Mouse (Mus musculus): ENCODE results near the gene Trmt10c.
"Not testable (repeated sequence)": the region's sequence is repeated elsewhere in the genome, so short reads cannot be mapped to it uniquely, and the experiment has no call there.

The Trmt10c gene

DNA sequence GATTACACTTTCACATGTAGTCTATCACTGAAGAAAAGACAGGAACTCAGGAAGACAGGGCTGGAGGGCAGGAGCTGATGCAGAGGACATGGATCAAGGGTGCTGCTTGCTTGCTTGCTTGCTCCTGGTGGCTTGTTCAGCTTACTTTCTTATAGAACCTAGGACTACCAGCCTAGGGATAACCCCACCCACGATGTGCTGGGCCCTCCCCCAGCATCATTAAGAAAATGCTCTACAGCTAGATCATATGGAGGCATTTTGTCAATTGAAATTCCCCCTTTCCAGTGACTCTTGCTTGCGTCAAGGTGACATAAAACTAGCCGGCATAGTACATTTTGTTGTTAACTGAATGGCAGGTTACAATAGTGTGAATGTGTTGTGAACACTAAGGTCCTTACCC, 18.3 kb upstream of the Trmt10c start:
- in situ Hi-C loops (cut with MboI, MseI): no loop called here

GRCm38 (mm10) chr16:56048038-56048437, 10.4 kb upstream of the Trmt10c start, which contains the start of gene Senp7:
Senp7 (plus strand) TSS chr16:56048338.
- in situ Hi-C loops (cut with MboI, MseI): not testable (repeated sequence)

DNA sequence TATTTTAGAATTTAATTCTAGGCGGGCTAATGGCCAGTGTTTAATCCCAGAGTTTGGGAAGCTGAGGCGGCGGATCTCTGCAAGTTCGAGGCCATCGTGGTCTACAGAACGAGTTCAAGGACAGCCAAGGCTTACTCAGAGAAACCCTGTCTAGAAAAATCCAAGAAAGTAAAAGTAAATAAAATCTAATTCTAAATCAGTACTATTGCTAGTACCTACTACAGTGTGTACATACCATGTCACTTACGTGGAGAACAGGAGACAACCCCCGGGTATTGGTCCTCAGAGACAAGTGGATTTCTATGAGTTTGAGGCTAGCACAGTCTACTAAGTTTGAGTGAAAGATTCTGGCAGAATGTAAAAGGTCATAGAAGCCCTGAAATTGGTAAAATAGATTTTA, 471 bp upstream of the Trmt10c start:
- in situ Hi-C loops (cut with MboI, MseI): loop anchor here (10.0 kb wide), 1 partner anchor 133 kb away; no protein-coding TSS in a partner anchor

DNA sequence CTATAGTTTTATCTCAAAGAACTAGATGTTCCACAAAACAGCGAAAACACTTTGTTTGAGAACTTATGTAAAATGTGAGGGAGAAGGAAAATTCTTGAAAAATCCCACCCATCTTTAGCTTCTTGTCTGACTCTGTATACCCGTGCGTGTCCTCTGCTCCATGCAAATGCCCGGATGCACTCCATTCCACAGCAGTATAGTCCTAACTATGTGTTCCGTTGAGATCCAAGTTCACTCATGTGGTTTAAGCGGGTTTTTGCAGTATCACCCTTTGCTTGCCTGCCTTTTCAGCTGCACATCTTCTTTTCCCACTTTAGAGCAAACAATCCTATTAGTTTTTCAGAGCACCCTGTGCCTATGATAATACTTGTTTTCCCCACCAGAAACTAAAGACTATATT, 1.1 kb downstream of the Trmt10c start:
- in situ Hi-C loops (cut with MboI, MseI): loop anchor here (10.0 kb wide), 1 partner anchor 132 kb away; no protein-coding TSS in a partner anchor

DNA sequence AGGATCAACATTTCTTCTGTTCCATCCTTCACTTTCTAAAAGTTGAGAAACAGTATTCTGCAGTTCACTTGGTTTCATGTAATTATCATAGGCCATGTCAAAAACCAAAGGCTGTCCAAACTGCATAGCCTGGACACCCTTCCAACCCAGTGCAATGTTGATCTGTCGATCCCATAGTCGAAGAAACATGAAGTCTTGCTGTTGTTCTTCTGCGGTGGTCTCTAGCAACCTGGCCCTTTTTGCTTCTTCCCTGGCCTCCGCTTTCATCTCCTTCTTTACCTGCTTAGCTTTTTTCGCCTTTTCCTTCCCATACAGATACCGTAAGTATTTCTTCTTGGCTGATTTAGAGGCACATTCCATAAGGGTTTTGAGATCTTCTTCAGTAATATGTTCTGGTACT, 3.1 kb downstream of the Trmt10c start:
- in situ Hi-C loops (cut with MboI, MseI): loop anchor here (5.0 to 10.0 kb wide), 2 partner anchors 52 to 130 kb away; no protein-coding TSS in a partner anchor

- in situ Hi-C loops (cut with MboI, MseI): loop anchor here (5.0 to 10.0 kb wide), 2 partner anchors 47 to 125 kb away; no protein-coding TSS in a partner anchor
Observed at GRCm38 (mm10) chr16:56029661-56030082, 7.9 kb downstream of the Trmt10c start, which contains the start of gene Pcnp. Pcnp (minus strand) TSS chr16:56029739.

DNA sequence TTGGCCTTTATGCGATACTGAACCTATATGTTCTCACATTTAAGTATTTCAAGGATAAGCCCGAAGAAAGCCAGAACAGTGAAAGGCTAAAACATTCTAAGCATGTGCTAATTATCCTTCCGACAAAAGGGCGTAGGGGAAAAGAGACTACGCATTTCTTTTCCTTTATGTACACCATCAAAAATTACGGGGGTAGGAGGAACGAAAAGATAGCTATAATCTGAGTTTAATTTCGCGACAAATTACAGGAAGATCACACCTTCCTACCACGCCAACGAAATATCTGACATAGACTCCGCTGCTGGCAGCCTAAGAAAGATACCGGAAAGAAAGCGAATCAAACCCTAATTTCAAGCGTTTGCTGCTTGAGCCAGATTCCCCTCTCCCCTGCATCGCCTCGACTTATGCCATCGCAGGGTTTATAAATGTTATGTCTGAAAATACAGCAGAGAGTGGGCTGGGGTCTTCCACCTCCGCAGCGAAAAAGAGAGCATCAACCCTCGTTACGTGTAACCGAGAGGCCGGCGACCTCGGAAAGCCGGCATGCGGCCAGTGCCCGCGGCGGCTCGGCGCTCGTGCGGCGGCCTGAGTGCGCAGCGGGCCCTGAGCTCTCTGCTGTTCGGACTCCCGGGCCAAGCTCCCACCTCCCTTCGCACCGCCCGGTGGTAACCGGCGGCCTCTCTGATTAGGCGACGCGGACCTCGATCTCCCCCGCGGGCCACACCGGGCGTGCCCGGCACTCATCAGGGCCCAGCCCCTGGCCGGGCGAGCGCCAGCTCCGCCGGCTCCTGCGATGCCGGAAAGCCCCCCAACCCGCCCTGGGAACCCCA, 8.7 kb downstream of the Trmt10c start:
- in situ Hi-C loops (cut with MboI, MseI): no loop called here

DNA sequence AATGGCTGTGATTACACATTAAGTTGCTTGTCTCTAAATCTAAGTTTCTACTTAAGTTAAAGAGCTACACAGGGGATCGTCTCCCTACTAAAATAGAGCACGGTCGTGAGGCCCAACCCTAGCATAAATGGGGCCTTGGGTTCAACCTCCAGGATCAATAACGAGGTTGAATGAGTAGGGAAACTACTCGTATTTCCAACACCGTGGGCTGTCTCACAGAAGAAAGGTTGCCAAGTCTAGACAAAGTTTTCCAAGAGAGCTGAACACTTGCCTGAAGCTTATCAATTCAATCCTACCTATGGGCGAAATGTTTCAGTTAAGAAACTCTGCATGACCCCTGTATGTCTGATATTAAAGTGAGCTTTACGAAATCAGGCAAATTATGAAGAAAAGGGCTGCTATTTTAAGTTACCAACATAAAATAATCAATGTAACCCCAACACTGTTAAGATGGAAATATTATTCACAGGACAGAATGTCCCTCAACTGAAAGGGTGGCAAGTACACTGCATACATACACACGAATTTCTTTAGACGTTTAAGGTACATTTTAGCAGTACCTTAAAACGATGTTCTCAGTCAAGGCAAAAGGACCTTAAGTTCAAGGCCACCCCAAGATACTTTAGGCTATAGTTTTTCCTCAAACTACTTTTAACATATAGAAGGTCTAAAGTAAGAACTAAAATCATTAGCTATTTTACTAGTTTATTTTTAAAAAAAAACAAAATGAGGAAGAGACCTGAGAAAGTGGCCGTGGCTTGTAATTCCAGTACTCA, 9.6 kb downstream of the Trmt10c start:
- in situ Hi-C loops (cut with MboI, MseI): no loop called here

DNA sequence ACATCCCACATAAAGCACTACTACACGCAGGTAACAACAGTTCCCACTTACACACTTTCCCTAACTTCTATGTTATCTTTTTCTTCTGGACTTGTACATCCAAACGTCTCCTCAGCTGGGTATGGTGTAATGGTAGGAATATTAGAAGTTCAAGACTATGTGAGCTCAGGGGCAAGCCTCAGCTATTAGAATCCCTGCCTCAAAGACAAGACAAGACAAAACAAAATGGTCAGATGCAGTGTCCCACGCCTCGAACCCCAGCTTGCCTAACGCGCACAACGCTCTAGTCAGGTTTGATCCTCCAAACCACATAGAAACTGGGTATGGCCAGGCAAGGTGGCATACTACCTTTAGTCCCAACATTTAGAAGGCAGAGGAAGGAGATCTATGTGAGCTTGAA, 18.0 kb downstream of the Trmt10c start:
- in situ Hi-C loops (cut with MboI, MseI): no loop called here

GRCm38 (mm10) chr16:56014076-56014475, 23.5 kb downstream of the Trmt10c start:
- in situ Hi-C loops (cut with MboI, MseI): no loop called here

GRCm38 (mm10) chr16:56012789-56013743, 24.6 kb downstream of the Trmt10c start:
- in situ Hi-C loops (cut with MboI, MseI): no loop called here

- in situ Hi-C loops (cut with MboI, MseI): no loop called here
Observed at GRCm38 (mm10) chr16:56008862-56009261, 28.8 kb downstream of the Trmt10c start.

- in situ Hi-C loops (cut with MboI, MseI): no loop called here
Observed at GRCm38 (mm10) chr16:56006798-56007197, 30.8 kb downstream of the Trmt10c start.

DNA sequence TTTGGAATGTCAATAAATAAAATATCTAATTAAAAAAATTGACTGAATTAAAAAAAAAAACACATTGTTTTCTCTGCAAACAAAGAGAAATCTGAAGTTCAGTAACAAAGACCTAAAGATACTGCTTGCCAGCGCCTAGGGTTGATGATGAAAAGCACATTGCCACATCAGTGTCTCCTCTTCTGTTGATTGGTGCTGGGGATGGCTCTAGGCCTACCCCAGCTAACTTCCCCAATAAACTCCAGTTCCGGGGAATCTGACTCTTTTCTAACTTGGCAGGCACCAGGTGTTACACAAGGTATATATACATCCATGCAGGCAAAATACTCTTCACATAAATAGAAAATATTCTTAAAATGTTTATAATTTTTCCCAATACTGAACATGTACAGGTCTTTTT, 43.4 kb downstream of the Trmt10c start:
- in situ Hi-C loops (cut with MboI, MseI): no loop called here

- in situ Hi-C loops (cut with MboI, MseI): no loop called here
Observed at GRCm38 (mm10) chr16:55990311-55990710, 47.3 kb downstream of the Trmt10c start.

- in situ Hi-C loops (cut with MboI, MseI): no loop called here
Observed at GRCm38 (mm10) chr16:55986001-55986400, 51.6 kb downstream of the Trmt10c start.

Measured in T-helper 2 cell (primary cell).